Mouse (Mus musculus) liver, embryonic 14.5 days (tissue): Measurements from ENCODE around the gene Gpatch4. TPM values are rescaled to one million over a fixed set of nuclear protein-coding genes. Genes with fewer than 3 reads are reported as not detected.

Experiments
- ATAC-seq: fragments of 200-750 bp; cut with Nextera tagmentation; 2 replicates; pipeline ENCODE4 v1.8.0; 2017; ENCODE audit warnings: moderate number of reproducible peaks, mild to moderate bottlenecking, moderate library complexity; ENCODE audit not compliant: insufficient read depth
- DNase-seq, 3 experiments: peaks; one replicate each; pipeline ENCODE4 v3.0.0-alpha.2; 2012 to 2013; ENCODE audit warnings: low read depth in 3 of 3, low spot score in 3 of 3
- H3K27ac ChIP-seq: fragments of 300-500 bp; sonication (generic); 2 replicates; pipeline ENCODE4 v1.5.1; 2014; ENCODE audit warnings: moderate library complexity, mild to moderate bottlenecking, control low read depth, inconsistent platforms
- H3K27me3 ChIP-seq: fragments of 300-500 bp; sonication (generic); 2 replicates; pipeline ENCODE4 v1.6.1; 2014; ENCODE audit warnings: mild to moderate bottlenecking, low read length, moderate library complexity; ENCODE audit not compliant: control insufficient read depth, insufficient read depth
- H3K36me3 ChIP-seq: fragments of 300-500 bp; sonication (generic); replicated peaks from 2 replicates; pipeline ENCODE4 v1.6.1; 2014; ENCODE audit warnings: low read depth; ENCODE audit not compliant: control insufficient read depth, insufficient read depth
- H3K4me1 ChIP-seq, 2 experiments: fragments of 200-500 bp in 1 of 2; fragments of 300-500 bp in 1 of 2; sonication (generic) in 1 of 2; replicated peaks; 2 replicates each; pipeline ENCODE4 v1.6.1; 2012 to 2014; ENCODE audit warnings: antibody characterized with exemption in 1 of 2, inconsistent platforms in 1 of 2, low read length in 1 of 2; ENCODE audit not compliant: control insufficient read depth in 2 of 2, insufficient read depth in 2 of 2
- H3K4me2 ChIP-seq: fragments of 300-500 bp; sonication (generic); 2 replicates; pipeline ENCODE4 v1.6.1; 2014; ENCODE audit warnings: low read depth, mild to moderate bottlenecking, control low read depth, moderate library complexity
- H3K4me3 ChIP-seq, 2 experiments: fragments of 200-500 bp in 1 of 2; fragments of 300-500 bp in 1 of 2; sonication (generic) in 1 of 2; 2 replicates each; pipeline ENCODE4 v1.5.1; 2012 to 2014; ENCODE audit warnings: low read depth in 2 of 2, low read length in 2 of 2, mild to moderate bottlenecking in 2 of 2, control low read depth in 1 of 2, inconsistent platforms in 1 of 2, moderate library complexity in 1 of 2; ENCODE audit not compliant: insufficient read depth in 1 of 2
- H3K9ac ChIP-seq: fragments of 300-500 bp; sonication (generic); replicated peaks from 2 replicates; pipeline ENCODE4 v1.6.1; 2014; ENCODE audit warnings: mild to moderate bottlenecking, control low read depth, moderate library complexity
- H3K9me3 ChIP-seq: fragments of 300-500 bp; sonication (generic); 2 replicates; pipeline ENCODE4 v1.6.1; 2016; ENCODE audit warnings: low read length, mixed read lengths; ENCODE audit not compliant: control insufficient read depth
- CTCF ChIP-seq: IDR thresholded peaks from 2 replicates; pipeline ENCODE4 v1.5.1; 2016; ENCODE audit warnings: antibody characterized with exemption, low read depth, control low read depth
- EP300 ChIP-seq: IDR thresholded peaks from 2 replicates; pipeline ENCODE4 v1.6.1; 2016; ENCODE audit warnings: antibody characterized with exemption, low read depth
- WGBS: fragments of 180-500 bp; shearing (Covaris S2); extraction: QIAGEN DNeasy Blood & Tissue Kit; methylation state at CpG from one replicate; pipeline ENCODE4 v1.1.7; 2014; ENCODE audit not compliant: insufficient replicate concordance; 5-methylcytosine and 5-hydroxymethylcytosine counted together
- polyA plus RNA-seq, 2 experiments: library from polyadenylated mRNA; depleted of rRNA in 1 of 2; stranded (reverse) in 1 of 2; unstranded in 1 of 2; fragments of >200 nt; fragmentation: Nextera tagmentation in 1 of 2; extraction: Ambion mirVana in 1 of 2; gene quantifications; 2 replicates each; pipeline versions ENCODE4 v1.2.1 to v1.2.3; 2012 to 2014

The Gpatch4 gene
- polyA plus RNA-seq, 2 experiments = 11.5 to 19.0 TPM

GRCm38 (mm10) chr3:88097666-88098065 lies 54.8 kb downstream of the Gpatch4 start:
- Histone ChIP-seq H3K9me3 (no peaks in the 10 kb centered on the region), H3K4me3 (no peak overlapping the region), H3K4me2 (no peak overlapping the region), H3K36me3 (peaks cover 8% of the 10 kb centered on the region), H3K9ac (no peak overlapping the region), H3K27ac (no peak overlapping the region), H3K4me1 (no peaks in the 10 kb centered on the region), H3K27me3 (no peaks in the 10 kb centered on the region)
- 55% methylated on average over 6 of the region's 6 CpGs for WGBS
- ATAC-seq (no peak), DNase-seq (no peak)
- TF ChIP-seq EP300 = no peak
- no peak for TF ChIP-seq CTCF

DNA sequence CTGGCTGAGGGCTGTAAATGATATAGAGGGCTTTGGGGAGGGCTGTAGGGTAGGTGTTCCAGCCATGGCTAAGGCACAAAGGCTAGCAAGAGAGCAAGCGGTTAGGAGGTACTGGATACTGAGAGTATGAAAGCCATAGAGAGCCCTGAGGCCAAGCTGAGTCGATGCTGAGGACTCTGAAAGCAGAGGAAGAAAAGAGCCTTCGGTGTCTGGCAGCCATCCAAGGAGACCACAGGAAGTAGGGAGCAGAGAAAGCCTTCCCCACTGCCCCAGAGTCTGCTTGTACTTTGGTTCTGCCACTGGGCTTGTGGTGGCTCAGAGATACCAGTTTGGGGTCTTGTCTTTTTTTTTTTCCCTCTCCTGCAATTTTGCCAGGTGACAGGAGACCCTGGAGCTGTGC lies 57.3 kb downstream of the Gpatch4 start:
- WGBS = 55% methylated on average over 3 of the region's 3 CpGs
- no peak overlapping the region for H3K4me3 ChIP-seq
- TF ChIP-seq CTCF (no peak), EP300 (no peak)
- ATAC-seq (no peak), DNase-seq (no peak)
- H3K27me3 ChIP-seq = no peaks in the 10 kb centered on the region
- no peak overlapping the region for H3K9ac ChIP-seq
- H3K4me1 ChIP-seq = no peaks in the 10 kb centered on the region
- H3K4me2 ChIP-seq = no peak overlapping the region
- no peaks in the 10 kb centered on the region for H3K9me3 ChIP-seq
- peaks cover 12% of the 10 kb centered on the region for H3K36me3 ChIP-seq
- no peak overlapping the region for H3K27ac ChIP-seq

DNA sequence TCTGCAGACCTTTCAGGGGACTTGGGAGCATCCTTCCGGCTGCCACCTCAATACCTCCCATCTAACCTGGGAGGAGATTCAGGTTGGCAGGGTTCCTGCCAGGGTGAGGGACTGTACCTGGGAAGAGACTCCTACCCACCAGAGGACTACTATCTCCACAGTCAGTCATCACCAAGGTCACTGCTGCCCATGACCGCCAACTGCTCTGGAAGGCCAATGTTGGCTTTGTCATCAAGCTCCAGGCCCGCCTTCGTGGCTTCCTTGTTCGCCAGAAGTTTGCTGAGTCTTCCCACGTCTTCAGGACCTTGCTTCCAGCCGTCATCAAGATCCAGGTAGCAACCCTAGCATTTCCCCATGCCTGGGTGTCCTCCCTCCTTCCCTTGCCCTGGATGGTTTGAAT lies 58.8 kb downstream of the Gpatch4 start:
- no peak for TF ChIP-seq EP300

DNA sequence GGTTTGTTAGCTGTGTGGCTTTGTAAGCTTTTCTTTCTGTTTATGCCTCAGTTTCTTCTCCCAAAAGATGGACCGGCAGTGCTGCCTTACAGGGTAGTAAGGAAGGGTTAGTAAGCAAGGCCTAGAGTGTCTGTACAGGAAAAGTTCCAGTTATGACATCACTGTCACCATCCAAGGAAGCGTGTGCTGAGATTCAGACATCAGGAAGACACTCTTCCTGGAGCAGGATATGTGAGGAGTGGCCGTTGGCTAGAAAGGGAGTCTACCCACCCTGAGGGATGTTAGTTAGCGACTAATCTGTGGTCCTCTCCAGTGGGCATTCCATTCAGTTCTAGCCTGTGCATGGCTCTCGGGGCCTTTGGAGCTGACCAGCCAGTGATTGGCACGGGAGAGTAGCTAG lies 59.3 kb downstream of the Gpatch4 start:
- Histone ChIP-seq H3K9ac (no peak overlapping the region), H3K9me3 (no peaks in the 10 kb centered on the region), H3K4me2 (no peak overlapping the region), H3K36me3 (peaks cover 12% of the 10 kb centered on the region), H3K27ac (no peak overlapping the region), H3K4me3 (no peak overlapping the region), H3K27me3 (no peaks in the 10 kb centered on the region), H3K4me1 (no peaks in the 10 kb centered on the region)
- WGBS = 56% methylated on average over 6 of the region's 6 CpGs
- ATAC-seq (no peak), DNase-seq (no peak)
- TF ChIP-seq EP300 (no peak), CTCF (no peak)

More for the DNA sequence above, 58.8 kb downstream of the Gpatch4 start:
- H3K4me1 ChIP-seq = no peaks in the 10 kb centered on the region
- no peaks in the 10 kb centered on the region for H3K27me3 ChIP-seq
- H3K4me3 ChIP-seq = no peak overlapping the region
- no peak for ATAC-seq
- H3K36me3 ChIP-seq = peaks cover 12% of the 10 kb centered on the region
- H3K27ac ChIP-seq = no peak overlapping the region
- no peak overlapping the region for H3K4me2 ChIP-seq
- DNase-seq = no peak
- WGBS = 78% methylated on average over 7 of the region's 7 CpGs
- no peaks in the 10 kb centered on the region for H3K9me3 ChIP-seq
- no peak overlapping the region for H3K9ac ChIP-seq

GRCm38 (mm10) chr3:88102611-88103010 lies 59.7 kb downstream of the Gpatch4 start:
- ATAC-seq = peak; percentile 55
- Histone ChIP-seq H3K9me3 (no peaks in the 10 kb centered on the region), H3K27me3 (no peaks in the 10 kb centered on the region), H3K4me3 (no peak overlapping the region), H3K4me2 (no peak overlapping the region), H3K27ac (no peak overlapping the region), H3K4me1 (no peaks in the 10 kb centered on the region), H3K9ac (no peak overlapping the region), H3K36me3 (peaks cover 12% of the 10 kb centered on the region)
- TF ChIP-seq EP300 = no peak
- no peak for TF ChIP-seq CTCF
- WGBS = 47% methylated on average over 6 of the region's 6 CpGs
- DNase-seq = no peak

Other genes with a start within 250 kb of the Gpatch4 start
- gene Ntrk1, start 247.9 kb upstream of the Gpatch4 start, polyA plus RNA-seq (2012; rRNA removed) = 0.08 and 0.10 TPM in 2 replicates
- 0.04 and 0.14 TPM in 2 replicates for gene Ntrk1, start 247.9 kb upstream of the Gpatch4 start, polyA plus RNA-seq (2014; fragmentation: Nextera tagmentation; extraction: Ambion mirVana)
- gene Insrr, start 246.2 kb upstream of the Gpatch4 start, polyA plus RNA-seq (2012; rRNA removed) = 0.02 TPM in 2 replicates
- not detected in 2 replicates for gene Insrr, start 246.2 kb upstream of the Gpatch4 start, polyA plus RNA-seq (2014; fragmentation: Nextera tagmentation; extraction: Ambion mirVana)
- 5.4 and 6.9 TPM in 2 replicates for gene Pear1, start 218.8 kb upstream of the Gpatch4 start, polyA plus RNA-seq (2012; rRNA removed)
- 3.8 and 4.5 TPM in 2 replicates for gene Pear1, start 218.8 kb upstream of the Gpatch4 start, polyA plus RNA-seq (2014; fragmentation: Nextera tagmentation; extraction: Ambion mirVana)
- gene Sh2d2a, start 196.4 kb upstream of the Gpatch4 start, polyA plus RNA-seq (2012; rRNA removed) = 0.04 and 0.09 TPM in 2 replicates
- gene Sh2d2a, start 196.4 kb upstream of the Gpatch4 start, polyA plus RNA-seq (2014; fragmentation: Nextera tagmentation; extraction: Ambion mirVana) = 0.10 and 0.13 TPM in 2 replicates
- 14.8 and 15.4 TPM in 2 replicates for gene Prcc, start 157.5 kb upstream of the Gpatch4 start, polyA plus RNA-seq (2012; rRNA removed)
- gene Prcc, start 157.5 kb upstream of the Gpatch4 start, polyA plus RNA-seq (2014; fragmentation: Nextera tagmentation; extraction: Ambion mirVana) = 5.0 and 6.7 TPM in 2 replicates
- gene Hdgf, start 136.8 kb upstream of the Gpatch4 start, polyA plus RNA-seq (2012; rRNA removed) = 108 and 167 TPM in 2 replicates
- gene Hdgf, start 136.8 kb upstream of the Gpatch4 start, polyA plus RNA-seq (2014; fragmentation: Nextera tagmentation; extraction: Ambion mirVana) = 204 and 256 TPM in 2 replicates
- 43.9 and 50.1 TPM in 2 replicates for gene Mrpl24, start 123.6 kb upstream of the Gpatch4 start, polyA plus RNA-seq (2012; rRNA removed)
- gene Mrpl24, start 123.6 kb upstream of the Gpatch4 start, polyA plus RNA-seq (2014; fragmentation: Nextera tagmentation; extraction: Ambion mirVana) = 37.9 and 43.4 TPM in 2 replicates
- gene Isg20l2, start 112.8 kb upstream of the Gpatch4 start, polyA plus RNA-seq (2012; rRNA removed) = 9.3 and 14.8 TPM in 2 replicates
- gene Isg20l2, start 112.8 kb upstream of the Gpatch4 start, polyA plus RNA-seq (2014; fragmentation: Nextera tagmentation; extraction: Ambion mirVana) = 9.7 and 11.0 TPM in 2 replicates
- 8.9 and 9.2 TPM in 2 replicates for gene Rrnad1, start 112.4 kb upstream of the Gpatch4 start, polyA plus RNA-seq (2012; rRNA removed)
- gene Rrnad1, start 112.4 kb upstream of the Gpatch4 start, polyA plus RNA-seq (2014; fragmentation: Nextera tagmentation; extraction: Ambion mirVana) = 3.5 and 3.6 TPM in 2 replicates
- gene Crabp2, start 94.4 kb upstream of the Gpatch4 start, polyA plus RNA-seq (2012; rRNA removed) = 0.17 and 0.23 TPM in 2 replicates
- gene Crabp2, start 94.4 kb upstream of the Gpatch4 start, polyA plus RNA-seq (2014; fragmentation: Nextera tagmentation; extraction: Ambion mirVana) = 0.10 and 0.15 TPM in 2 replicates
- gene Nes, start 72.0 kb upstream of the Gpatch4 start, polyA plus RNA-seq (2012; rRNA removed) = 0.78 and 1.1 TPM in 2 replicates
- gene Nes, start 72.0 kb upstream of the Gpatch4 start, polyA plus RNA-seq (2014; fragmentation: Nextera tagmentation; extraction: Ambion mirVana) = 0.80 and 0.83 TPM in 2 replicates
- gene Bcan, start 42.9 kb upstream of the Gpatch4 start, polyA plus RNA-seq (2012; rRNA removed) = 0.08 TPM in 1 of 2 replicates, not detected in the other
- not detected in 2 replicates for gene Bcan, start 42.9 kb upstream of the Gpatch4 start, polyA plus RNA-seq (2014; fragmentation: Nextera tagmentation; extraction: Ambion mirVana)
- not detected in 2 replicates for gene Hapln2, start 15.5 kb upstream of the Gpatch4 start, polyA plus RNA-seq (2012; rRNA removed)
- not detected in 2 replicates for gene Hapln2, start 15.5 kb upstream of the Gpatch4 start, polyA plus RNA-seq (2014; fragmentation: Nextera tagmentation; extraction: Ambion mirVana)
- gene Naxe, start 15.4 kb downstream of the Gpatch4 start, polyA plus RNA-seq (2012; rRNA removed) = 25.0 and 26.1 TPM in 2 replicates
- gene Naxe, start 15.4 kb downstream of the Gpatch4 start, polyA plus RNA-seq (2014; fragmentation: Nextera tagmentation; extraction: Ambion mirVana) = 59.6 and 67.7 TPM in 2 replicates
- gene Ttc24, start 35.2 kb downstream of the Gpatch4 start, polyA plus RNA-seq (2012; rRNA removed) = not detected in 2 replicates
- not detected in 2 replicates for gene Ttc24, start 35.2 kb downstream of the Gpatch4 start, polyA plus RNA-seq (2014; fragmentation: Nextera tagmentation; extraction: Ambion mirVana)
- 8.4 and 8.8 TPM in 2 replicates for gene Iqgap3, start 38.9 kb downstream of the Gpatch4 start, polyA plus RNA-seq (2012; rRNA removed)
- 6.7 and 7.6 TPM in 2 replicates for gene Iqgap3, start 38.9 kb downstream of the Gpatch4 start, polyA plus RNA-seq (2014; fragmentation: Nextera tagmentation; extraction: Ambion mirVana)
- gene Mef2d, start 99.3 kb downstream of the Gpatch4 start, polyA plus RNA-seq (2012; rRNA removed) = 10.3 and 11.1 TPM in 2 replicates
- gene Mef2d, start 99.3 kb downstream of the Gpatch4 start, polyA plus RNA-seq (2014; fragmentation: Nextera tagmentation; extraction: Ambion mirVana) = 6.4 and 7.5 TPM in 2 replicates
- gene Rhbg, start 211.6 kb downstream of the Gpatch4 start, polyA plus RNA-seq (2012; rRNA removed) = 5.6 and 7.8 TPM in 2 replicates
- 7.6 and 8.0 TPM in 2 replicates for gene Rhbg, start 211.6 kb downstream of the Gpatch4 start, polyA plus RNA-seq (2014; fragmentation: Nextera tagmentation; extraction: Ambion mirVana)
- not detected in 2 replicates for gene Gm38392, start 244.1 kb downstream of the Gpatch4 start, polyA plus RNA-seq (2012; rRNA removed)
- not detected in 2 replicates for gene Gm38392, start 244.1 kb downstream of the Gpatch4 start, polyA plus RNA-seq (2014; fragmentation: Nextera tagmentation; extraction: Ambion mirVana)